Mouse (Mus musculus): ENCODE data around the gene Aldh2. TPM values are rescaled to one million over a fixed set of nuclear protein-coding genes. Genes with fewer than 3 reads are reported as not detected.
"Not testable (repeated sequence)": the region's sequence is repeated elsewhere in the genome, so short reads cannot be mapped to it uniquely, and the experiment has no call there.

Aldh2 gene
- total and polyA plus RNA-seq, 2 experiments from 2014 or later = 104 to 139 TPM

- peaks cover 65% of the 10 kb centered on the region for H3K36me3 ChIP-seq (ENCODE audit: insufficient read depth, low read length)
- no peak overlapping the region for H3K27ac ChIP-seq (ENCODE audit: low read depth, low read length)
- H3K4me3 ChIP-seq (ENCODE audit: low read depth, low read length) = no peak overlapping the region
- no peak for ATAC-seq (ENCODE audit: low FRiP score)
- no peaks in the 10 kb centered on the region for H3K4me1 ChIP-seq (ENCODE audit: insufficient read depth, low read length)
- H3K9me3 ChIP-seq (ENCODE audit: low read length) = no peaks in the 10 kb centered on the region
- TF ChIP-seq CTCF (IDR thresholded peaks at IDR 0.05) = no peak
- DNase-seq (ENCODE audit: low spot score) = no peak
- H3K4me2 ChIP-seq (ENCODE audit: low read depth, low read length, poor library complexity, severe bottlenecking) = no peak overlapping the region
- 85% methylated on average over 14 of the region's 14 CpGs for WGBS
- H3K9ac ChIP-seq (replicated peaks; ENCODE audit: low read length, poor library complexity, severe bottlenecking) = no peak overlapping the region
- no peaks in the 10 kb centered on the region for H3K27me3 ChIP-seq (ENCODE audit: insufficient read depth, low read length)
These were observed 67.7 kb downstream of the Aldh2 start for GRCm38 (mm10) chr5:121525774-121526450.

GRCm38 (mm10) chr5:121519758-121520157 is 73.9 kb downstream of the Aldh2 start:
- not testable (repeated sequence) for H3K4me1 ChIP-seq (ENCODE audit: insufficient read depth, low read length); H3K9ac ChIP-seq (replicated peaks; ENCODE audit: low read length, poor library complexity, severe bottlenecking); H3K9me3 ChIP-seq (ENCODE audit: low read length); H3K27me3 ChIP-seq (ENCODE audit: insufficient read depth, low read length); ATAC-seq (ENCODE audit: low FRiP score); DNase-seq (ENCODE audit: low spot score); H3K4me2 ChIP-seq (ENCODE audit: low read depth, low read length, poor library complexity, severe bottlenecking); H3K27ac ChIP-seq (ENCODE audit: low read depth, low read length); H3K4me3 ChIP-seq (ENCODE audit: low read depth, low read length)
- peaks cover 18% of the 10 kb centered on the region for H3K36me3 ChIP-seq (ENCODE audit: insufficient read depth, low read length)
- WGBS = 93% methylated on average over 10 of the region's 17 CpGs

GRCm38 (mm10) chr5:121518983-121519382 is 74.6 kb downstream of the Aldh2 start:
- 95% methylated on average over 9 of the region's 9 CpGs for WGBS
- Histone ChIP-seq H3K27me3 (ENCODE audit: insufficient read depth, low read length) (no peaks in the 10 kb centered on the region), H3K4me2 (ENCODE audit: low read depth, low read length, poor library complexity, severe bottlenecking) (no peak overlapping the region), H3K9ac (replicated peaks; ENCODE audit: low read length, poor library complexity, severe bottlenecking) (no peak overlapping the region), H3K4me1 (ENCODE audit: insufficient read depth, low read length) (no peaks in the 10 kb centered on the region), H3K4me3 (ENCODE audit: low read depth, low read length) (no peak overlapping the region), H3K9me3 (ENCODE audit: low read length) (no peaks in the 10 kb centered on the region), H3K36me3 (ENCODE audit: insufficient read depth, low read length) (peaks cover 12% of the 10 kb centered on the region), H3K27ac (ENCODE audit: low read depth, low read length) (no peak overlapping the region)
- TF ChIP-seq CTCF (IDR thresholded peaks at IDR 0.05) = no peak
- DNase-seq (ENCODE audit: low spot score) = no peak
- no peak for ATAC-seq (ENCODE audit: low FRiP score)

Other genes starting within 250 kb of the Aldh2 start
- gene Trafd1, start 208.2 kb downstream of the Aldh2 start, total RNA-seq (2014; rRNA removed) = 98.2 and 110 TPM in 2 replicates
- gene Trafd1, start 208.2 kb downstream of the Aldh2 start, polyA plus RNA-seq (2015; fragmentation: Nextera tagmentation; extraction: Ambion mirVana) = 119 and 124 TPM in 2 replicates
- gene Naa25, start 195.9 kb downstream of the Aldh2 start, total RNA-seq (2014; rRNA removed) = 41.8 and 45.1 TPM in 2 replicates
- 37.8 and 42.1 TPM in 2 replicates for gene Naa25, start 195.9 kb downstream of the Aldh2 start, polyA plus RNA-seq (2015; fragmentation: Nextera tagmentation; extraction: Ambion mirVana)
- 0.66 and 4.6 TPM in 2 replicates for gene Tmem116, start 141.9 kb downstream of the Aldh2 start, total RNA-seq (2014; rRNA removed)
- 2.0 and 2.5 TPM in 2 replicates for gene Tmem116, start 141.9 kb downstream of the Aldh2 start, polyA plus RNA-seq (2015; fragmentation: Nextera tagmentation; extraction: Ambion mirVana)
- gene Erp29, start 141.3 kb downstream of the Aldh2 start, total RNA-seq (2014; rRNA removed) = 70.8 and 86.6 TPM in 2 replicates
- gene Erp29, start 141.3 kb downstream of the Aldh2 start, polyA plus RNA-seq (2015; fragmentation: Nextera tagmentation; extraction: Ambion mirVana) = 187 and 202 TPM in 2 replicates
- not detected in 2 replicates for gene Adam1b, start 90.4 kb downstream of the Aldh2 start, total RNA-seq (2014; rRNA removed)
- gene Adam1b, start 90.4 kb downstream of the Aldh2 start, polyA plus RNA-seq (2015; fragmentation: Nextera tagmentation; extraction: Ambion mirVana) = not detected in 2 replicates
- 17.0 and 21.0 TPM in 2 replicates for gene Adam1a, start 48.3 kb downstream of the Aldh2 start, total RNA-seq (2014; rRNA removed)
- 1.8 and 2.4 TPM in 2 replicates for gene Adam1a, start 48.3 kb downstream of the Aldh2 start, polyA plus RNA-seq (2015; fragmentation: Nextera tagmentation; extraction: Ambion mirVana)
- gene Gm42878, start 48.3 kb downstream of the Aldh2 start, total RNA-seq (2014; rRNA removed) = 0.71 TPM in 1 of 2 replicates, not detected in the other
- not detected in 2 replicates for gene Gm42878, start 48.3 kb downstream of the Aldh2 start, polyA plus RNA-seq (2015; fragmentation: Nextera tagmentation; extraction: Ambion mirVana)
- 72.7 and 78.0 TPM in 2 replicates for gene Mapkapk5, start 47.9 kb downstream of the Aldh2 start, total RNA-seq (2014; rRNA removed)
- 45.3 and 45.8 TPM in 2 replicates for gene Mapkapk5, start 47.9 kb downstream of the Aldh2 start, polyA plus RNA-seq (2015; fragmentation: Nextera tagmentation; extraction: Ambion mirVana)
- 2.0 and 2.1 TPM in 2 replicates for gene Acad12, start 25.1 kb upstream of the Aldh2 start, total RNA-seq (2014; rRNA removed)
- 1.8 and 2.1 TPM in 2 replicates for gene Acad12, start 25.1 kb upstream of the Aldh2 start, polyA plus RNA-seq (2015; fragmentation: Nextera tagmentation; extraction: Ambion mirVana)
- gene Acad10, start 66.7 kb upstream of the Aldh2 start, total RNA-seq (2014; rRNA removed) = 1.7 TPM in 2 replicates
- 1.3 and 1.4 TPM in 2 replicates for gene Acad10, start 66.7 kb upstream of the Aldh2 start, polyA plus RNA-seq (2015; fragmentation: Nextera tagmentation; extraction: Ambion mirVana)
- 47.3 and 48.2 TPM in 2 replicates for gene Brap, start 66.7 kb upstream of the Aldh2 start, total RNA-seq (2014; rRNA removed)
- gene Brap, start 66.7 kb upstream of the Aldh2 start, polyA plus RNA-seq (2015; fragmentation: Nextera tagmentation; extraction: Ambion mirVana) = 43.5 and 43.6 TPM in 2 replicates
- 102 and 103 TPM in 2 replicates for gene Atxn2, start 117.5 kb upstream of the Aldh2 start, total RNA-seq (2014; rRNA removed)
- gene Atxn2, start 117.5 kb upstream of the Aldh2 start, polyA plus RNA-seq (2015; fragmentation: Nextera tagmentation; extraction: Ambion mirVana) = 82.9 and 103 TPM in 2 replicates
- gene Sh2b3, start 243.8 kb upstream of the Aldh2 start, total RNA-seq (2014; rRNA removed) = 21.5 and 23.8 TPM in 2 replicates
- gene Sh2b3, start 243.8 kb upstream of the Aldh2 start, polyA plus RNA-seq (2015; fragmentation: Nextera tagmentation; extraction: Ambion mirVana) = 5.9 and 6.4 TPM in 2 replicates

All from midbrain, postnatal 0 days (tissue).